Mouse (Mus musculus) testis, adult 2 months (tissue): ENCODE results near the gene Gfy.

Source experiments
- CTCF ChIP-seq: fragments of 200-500 bp; IDR thresholded peaks from 2 replicates; pipeline ENCODE4 v1.5.1; 2012; ENCODE audit warnings: low read depth, mild to moderate bottlenecking, inconsistent platforms, low read length, moderate library complexity; ENCODE audit not compliant: control insufficient read depth, insufficient read depth, insufficient replicate concordance
- POLR2A ChIP-seq: fragments of 200-500 bp; IDR thresholded peaks from 2 replicates; pipeline ENCODE4 v1.6.1; 2012; ENCODE audit warnings: low read depth, mild to moderate bottlenecking, inconsistent platforms, low read length, moderate library complexity; ENCODE audit not compliant: control insufficient read depth

DNA sequence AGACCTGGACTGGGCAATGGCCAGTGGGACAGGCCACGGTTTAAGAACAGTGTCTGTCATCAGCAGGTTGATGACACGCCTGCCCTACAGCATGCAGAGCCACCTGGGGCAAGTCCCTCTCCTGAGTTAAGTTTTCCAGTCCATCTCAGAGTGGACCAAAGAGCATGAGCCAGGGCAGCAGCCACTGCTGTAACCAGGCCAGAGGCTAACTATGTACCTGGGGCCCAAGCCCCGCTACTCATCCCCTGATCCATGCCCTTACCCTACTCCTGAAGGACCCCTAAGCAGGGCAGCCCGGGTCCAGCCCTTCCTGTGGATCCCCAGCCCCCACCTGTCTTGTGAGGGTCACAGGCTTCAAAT lies 16.8 kb upstream of the Gfy start:
- no peak; the same call in 1 of the 2 replicates for TF ChIP-seq POLR2A
- TF ChIP-seq CTCF, result no peak
